ENCODE assay signal across 30 mouse cellular contexts in genomic region chr3:67059755-67060154, GRCm38 (mm10).
"Had no signal": no experiment of that assay in that cellular context is flagged by ENCODE, and none has a peak within 500 bp of the region (broad histone marks: within the 10 kb centered on the region; RNA-seq: fewer than 3 reads in every experiment).

No protein-coding gene starts in this region.

- H3K36me3 ChIP-seq: hindbrain, embryonic 12.5 days; hindbrain, embryonic 15.5 days; intestine, embryonic 15.5 days had no signal

- H3K9ac ChIP-seq: heart, embryonic 12.5 days; heart, embryonic 13.5 days; heart, embryonic 15.5 days; hindbrain, embryonic 12.5 days; hindbrain, embryonic 13.5 days; hindbrain, embryonic 14.5 days; hindbrain, embryonic 15.5 days; intestine, embryonic 15.5 days; kidney, embryonic 15.5 days had no signal

- H3K27me3 ChIP-seq: heart, embryonic 12.5 days; heart, embryonic 13.5 days; heart, embryonic 15.5 days; hindbrain, embryonic 12.5 days; hindbrain, embryonic 13.5 days; hindbrain, embryonic 15.5 days; intestine, embryonic 15.5 days; kidney, embryonic 15.5 days had no signal

- H3K27ac ChIP-seq: heart, embryonic 13.5 days; heart, embryonic 15.5 days; hindbrain, embryonic 10.5 days; hindbrain, embryonic 12.5 days; hindbrain, embryonic 13.5 days; hindbrain, embryonic 14.5 days; hindbrain, embryonic 15.5 days; hindbrain, postnatal 0 days; intestine, embryonic 15.5 days; kidney, embryonic 15.5 days; kidney, postnatal 0 days; layer of hippocampus, adult 2 months; left cerebral cortex, adult 2 months had no signal

- H3K4me1 ChIP-seq: heart, embryonic 12.5 days; heart, embryonic 13.5 days; heart, embryonic 15.5 days; hindbrain, embryonic 10.5 days; hindbrain, embryonic 12.5 days; hindbrain, embryonic 13.5 days; hindbrain, embryonic 15.5 days; intestine, embryonic 15.5 days; kidney, embryonic 15.5 days had no signal

- H3K9me3 ChIP-seq: heart, embryonic 12.5 days; heart, embryonic 13.5 days; heart, embryonic 15.5 days; hindbrain, embryonic 12.5 days; hindbrain, embryonic 15.5 days; intestine, embryonic 15.5 days had no signal

- H3K4me3 ChIP-seq: heart, embryonic 12.5 days; heart, embryonic 13.5 days; heart, embryonic 15.5 days; hindbrain, embryonic 10.5 days; hindbrain, embryonic 12.5 days; hindbrain, embryonic 13.5 days; hindbrain, embryonic 15.5 days; intestine, embryonic 15.5 days; kidney, embryonic 15.5 days; layer of hippocampus, adult 2 months; left cerebral cortex, adult 2 months had no signal

- H3K4me2 ChIP-seq: heart, embryonic 12.5 days; heart, embryonic 13.5 days; heart, embryonic 15.5 days; hindbrain, embryonic 12.5 days; hindbrain, embryonic 13.5 days; hindbrain, embryonic 14.5 days; hindbrain, embryonic 15.5 days; intestine, embryonic 15.5 days; kidney, embryonic 15.5 days had no signal

- DNase-seq: heart, postnatal 10 days; heart, postnatal 14 days; heart, postnatal 36 days; heart, postnatal 4 days; kidney, adult 11 months; kidney, adult 18-20 months; kidney, adult 2 months; kidney, adult 8-10 months; kidney, adult 9 months; kidney, postnatal 10 days; kidney, postnatal 14 days; kidney, postnatal 25 days; kidney, postnatal 36 days; kidney, postnatal 4 days; layer of hippocampus, adult 9-11 months; layer of hippocampus, postnatal 36 days had no signal
